In genomic region chr4:130572545-130572944, GRCm38 (mm10) we compare ENCODE assay signal across 12 mouse cellular contexts. TPM values are rescaled to one million over a fixed set of nuclear protein-coding genes. Genes with fewer than 3 reads are reported as not detected.
A peak's percentile ranks its signal among the peaks of the same experiment; 100 is the strongest.
DNase-seq lines count a peak whose midpoint lies in the region; ATAC-seq and TF ChIP-seq lines count a peak whose summit lies in the region.
"Had no signal": no experiment of that assay in that cellular context is flagged by ENCODE, and none has a peak within 500 bp of the region (broad histone marks: within the 10 kb centered on the region; RNA-seq: fewer than 3 reads in every experiment).

No protein-coding gene starts in this region.

- dilution Hi-C loops in CH12.LX (cut with MboI; ENCODE audit: extremely low pct_ligation_motif_present, extremely low pct_unique_long_range_greater_than_20kb, low sequenced_read_pairs), result no loop called here

- peaks cover 15% of the 10 kb centered on the region; the same call in 1 of the 2 replicates for H3K27me3 ChIP-seq in heart, embryonic 10.5 days (ENCODE audit: insufficient read depth, poor library complexity, severe bottlenecking)
- peaks cover 30% of the 10 kb centered on the region for H3K27me3 ChIP-seq in CH12.LX (replicated peaks)
- H3K27me3 ChIP-seq in forebrain, embryonic 10.5 days (ENCODE audit: poor library complexity, severe bottlenecking), result peaks cover 29% of the 10 kb centered on the region
- no peaks in the 10 kb centered on the region for H3K27me3 ChIP-seq in limb, embryonic 12.5 days

- no peaks in the 10 kb centered on the region for H3K36me3 ChIP-seq in heart, embryonic 10.5 days
- no peaks in the 10 kb centered on the region for H3K36me3 ChIP-seq in CH12.LX (replicated peaks in 1 of 2; ENCODE audit: control insufficient read depth in 1 of 2, insufficient read depth in 1 of 2, low read length in 1 of 2)
- peaks cover 8% of the 10 kb centered on the region; the same call in 1 of the 2 replicates for H3K36me3 ChIP-seq in forebrain, embryonic 10.5 days (replicated peaks)
- no peaks in the 10 kb centered on the region for H3K36me3 ChIP-seq in limb, embryonic 12.5 days

- peak overlapping the region; percentile 37 for H3K4me2 ChIP-seq in CH12.LX (ENCODE audit: insufficient read depth, low read depth, poor library complexity, severe bottlenecking)
- peak overlapping the region; percentile 89 for H3K4me2 ChIP-seq in limb, embryonic 12.5 days

- TF ChIP-seq RAD21 in CH12.LX (IDR thresholded peaks at IDR 0.05; ENCODE audit: low read depth, low read length), result no peak

- TF ChIP-seq CTCF in CH12.LX (conservative IDR thresholded peaks at IDR 0.05 in 1 of 2, IDR thresholded peaks at IDR 0.05 in 1 of 2; ENCODE audit: low read depth in 2 of 2, low read length in 2 of 2), result no peak

- no peaks in the 10 kb centered on the region for H3K9me3 ChIP-seq in heart, embryonic 10.5 days
- H3K9me3 ChIP-seq in CH12.LX (replicated peaks; ENCODE audit: low read length), result no peaks in the 10 kb centered on the region
- H3K9me3 ChIP-seq in forebrain, embryonic 10.5 days, result no peaks in the 10 kb centered on the region
- no peaks in the 10 kb centered on the region for H3K9me3 ChIP-seq in limb, embryonic 12.5 days

- no peak overlapping the region for H3K27ac ChIP-seq in heart, embryonic 10.5 days
- H3K27ac ChIP-seq in CH12.LX (ENCODE audit: insufficient read depth, low read depth), result no peak overlapping the region
- peak overlapping the region; percentile 96 for H3K27ac ChIP-seq in forebrain, embryonic 10.5 days
- no peak overlapping the region for H3K27ac ChIP-seq in limb, embryonic 12.5 days

- 54% methylated on average over 10 of the region's 10 CpGs for WGBS in heart, embryonic 10.5 days
- WGBS in forebrain, embryonic 10.5 days, result 38% methylated on average over 10 of the region's 10 CpGs
- WGBS in limb, embryonic 12.5 days, result 31% methylated on average over 10 of the region's 10 CpGs

- no peak for TF ChIP-seq EP300 in CH12.LX (IDR thresholded peaks at IDR 0.05; ENCODE audit: low read length)

- in situ Hi-C loops in CH12.LX (cut with MboI; ENCODE audit: low pct_ligation_motif_present, low pct_unique_long_range_greater_than_20kb, low sequenced_read_pairs), result no loop called here

- ATAC-seq in limb, embryonic 12.5 days (ENCODE audit: insufficient number of reproducible peaks, insufficient read depth, low FRiP score, low TSS enrichment, low read depth), result no peak
- no peak for ATAC-seq in megakaryocyte progenitor cell, adult 5-6 weeks (replicated peaks; ENCODE audit: poor library complexity)
- ATAC-seq: inflammation-experienced regulatory T-cells, adult 6 months; lung, postnatal 0 days had no signal

- peak overlapping the region; percentile 88 for H3K4me3 ChIP-seq in heart, embryonic 10.5 days
- H3K4me3 ChIP-seq in CH12.LX (replicated peaks in 1 of 3; ENCODE audit: low read depth in 2 of 3, low read length in 2 of 3, poor library complexity in 1 of 3), result peak overlapping the region; percentile 59 to 95 (median 70)
- peak overlapping the region; percentile 96 for H3K4me3 ChIP-seq in forebrain, embryonic 10.5 days
- peak overlapping the region; percentile 92 for H3K4me3 ChIP-seq in limb, embryonic 12.5 days (replicated peaks)
- H3K4me3 ChIP-seq: erythroblast, embryonic 14.5 days had no signal

- H3K9ac ChIP-seq in CH12.LX (ENCODE audit: insufficient read depth, low read depth), result 0 out of 2 replicates have a peak overlapping the region, but pooled peaks have one; percentile 50
- peak overlapping the region; percentile 91; the same call in 1 of the 2 replicates for H3K9ac ChIP-seq in limb, embryonic 12.5 days (replicated peaks)

- H3K79me2 ChIP-seq in CH12.LX (replicated peaks; ENCODE audit: control insufficient read depth, extremely low read depth, insufficient read depth, poor library complexity, severe bottlenecking), result peaks cover 39% of the 10 kb centered on the region

- TF ChIP-seq POLR2A in CH12.LX (IDR thresholded peaks at IDR 0.05; ENCODE audit: low read depth, low read length), result no peak

- DNase-seq in heart, embryonic 10.5 days (ENCODE audit: low spot score), result no peak
- no peak for DNase-seq in heart, adult 8-10 months (ENCODE audit: low spot score)
- no peak for DNase-seq in CH12.LX (ENCODE audit: extremely low read depth)
- no peak for DNase-seq in forebrain, embryonic 10.5 days (ENCODE audit: extremely low spot score, low spot score)
- no peak for DNase-seq in adrenal gland, postnatal 4 days (ENCODE audit: low spot score in 2 of 2)
- no peak for DNase-seq in layer of hippocampus, adult 18-20 months (ENCODE audit: low spot score in 2 of 2)
- DNase-seq: right cerebral cortex, postnatal 14 days had no signal

- H3K4me1 ChIP-seq in heart, embryonic 10.5 days, result peaks cover 45% of the 10 kb centered on the region
- peaks cover 27 to 51% of the 10 kb centered on the region in 2 experiments for H3K4me1 ChIP-seq in CH12.LX (ENCODE audit: control insufficient read depth in 1 of 2, insufficient read depth in 2 of 2)
- peaks cover 70% of the 10 kb centered on the region for H3K4me1 ChIP-seq in forebrain, embryonic 10.5 days
- H3K4me1 ChIP-seq in limb, embryonic 12.5 days (replicated peaks), result peaks cover 46% of the 10 kb centered on the region

TF ChIP-seq in CH12.LX, 34 proteins besides CTCF, POLR2A, EP300 and RAD21:
- TF ChIP-seq GABPA (IDR thresholded peaks at IDR 0.05; ENCODE audit: insufficient replicate concordance, low read depth, low read length), result no peak
- 0 out of 2 replicates have a peak, but pooled peaks have one; percentile 47 for TF ChIP-seq MAZ (IDR thresholded peaks at IDR 0.05; ENCODE audit: low read depth, low read length)
- no peak for TF ChIP-seq SIN3A (IDR thresholded peaks at IDR 0.05; ENCODE audit: low read length)
- TF ChIP-seq POLR2AphosphoS2 (IDR thresholded peaks at IDR 0.05; ENCODE audit: low read depth, low read length), result no peak
- TF ChIP-seq UBTF (IDR thresholded peaks at IDR 0.05; ENCODE audit: low read depth, low read length), result no peak
- TF ChIP-seq ETS1 (conservative IDR thresholded peaks at IDR 0.05; ENCODE audit: low read depth, low read length), result 0 out of 2 replicates have a peak, but pooled peaks have one; percentile 18
- TF ChIP-seq MAFK (IDR thresholded peaks at IDR 0.05; ENCODE audit: insufficient replicate concordance, low read length), result no peak
- TF ChIP-seq PAX5 (IDR thresholded peaks at IDR 0.05; ENCODE audit: low read length), result no peak
- no peak for TF ChIP-seq ZNF384 (IDR thresholded peaks at IDR 0.05; ENCODE audit: low read depth, low read length)
- no peak for TF ChIP-seq NRF1 (IDR thresholded peaks at IDR 0.05; ENCODE audit: low read depth, low read length)
- no peak for TF ChIP-seq CHD2 (IDR thresholded peaks at IDR 0.05; ENCODE audit: low read length)
- TF ChIP-seq HCFC1 (IDR thresholded peaks at IDR 0.05; ENCODE audit: low read depth, low read length), result no peak
- no peak for TF ChIP-seq ZKSCAN1 (IDR thresholded peaks at IDR 0.05; ENCODE audit: borderline replicate concordance, low read depth, low read length)
- TF ChIP-seq MXI1 (IDR thresholded peaks at IDR 0.05; ENCODE audit: low read depth, low read length), result no peak
- TF ChIP-seq MAX (IDR thresholded peaks at IDR 0.05; ENCODE audit: low read length), result peak; percentile 38; the same call in 1 of the 2 replicates
- no peak for TF ChIP-seq MYC (IDR thresholded peaks at IDR 0.05; ENCODE audit: low read depth, low read length)
- TF ChIP-seq TBP (conservative IDR thresholded peaks at IDR 0.05; ENCODE audit: low read depth, low read length), result no peak
- 0 out of 2 replicates have a peak, but pooled peaks have one; percentile 19 for TF ChIP-seq TCF12 (IDR thresholded peaks at IDR 0.05; ENCODE audit: low read depth, low read length)
- TF ChIP-seq JUND (conservative IDR thresholded peaks at IDR 0.05; ENCODE audit: low read depth, low read length), result no peak

RNA-seq across cellular contexts. Expression of gene Nkain1, which starts 1.4 kb away (rescaled TPM):
- 1.0 and 2.7 TPM in 2 replicates for polyA plus RNA-seq in heart, embryonic 10.5 days (2016; fragmentation: Nextera tagmentation; extraction: Ambion mirVana)
- total RNA-seq in heart, adult 8-10 months (2022), result 10 to 100 TPM in 2 of 4 experiments, 1 to 10 TPM in 2; 5.4 to 17.0 (median 11.6) TPM
- total RNA-seq in CH12.LX (2012; rRNA removed) (18.4 and 19.6 TPM in 2 replicates), CH12.LX (2014; rRNA removed) (3.1 and 5.5 TPM in 2 replicates)
- polyA plus RNA-seq in CH12.LX (2012; ENCODE audit: insufficient read length, low read depth), result 23.1 TPM in 2 replicates
- 4.1 and 4.5 TPM in 2 replicates for polyA plus RNA-seq in forebrain, embryonic 10.5 days (2016; fragmentation: Nextera tagmentation; extraction: Ambion mirVana)
- polyA plus RNA-seq in limb, embryonic 12.5 days (2016; fragmentation: Nextera tagmentation; extraction: Ambion mirVana), result 4.0 and 5.2 TPM in 2 replicates
- 10 to 100 TPM in 1 of 2 experiments, 1 to 10 TPM in 1; 7.8 to 13.1 TPM for total RNA-seq in adrenal gland, postnatal 4 days (2021)
- 0.17 TPM in 1 of 2 replicates, not detected in the other for total RNA-seq in megakaryocyte progenitor cell, adult 5-6 weeks (2015)
- total RNA-seq in megakaryocyte progenitor cell, adult 5-6 weeks (2017), result 0.61 TPM in 1 of 2 replicates, not detected in the other
- total RNA-seq in layer of hippocampus, adult 18-20 months (2021), result 10 to 100 TPM; 35.5 to 37.1 TPM
- polyA plus RNA-seq: erythroblast, embryonic 14.5 days; inflammation-experienced regulatory T-cells, adult 6 months had no signal
